Mouse (Mus musculus) forebrain, postnatal 0 days (tissue): ENCODE results near the gene Snx29. TPM values are rescaled to one million over a fixed set of nuclear protein-coding genes. Genes with fewer than 3 reads are reported as not detected.

Experiments
- ATAC-seq: fragments of 200-750 bp; cut with Nextera tagmentation; 2 replicates; pipeline ENCODE4 v1.8.0; 2017; ENCODE audit warnings: mild to moderate bottlenecking, moderate library complexity
- DNase-seq: peaks from one replicate; pipeline ENCODE4 v3.0.0-alpha.2; 2015
- H3K27ac ChIP-seq: fragments of 300-500 bp; sonication (generic); 2 replicates; pipeline ENCODE4 v1.5.1; 2014; ENCODE audit warnings: low read depth, mild to moderate bottlenecking, antibody characterized with exemption, low read length, moderate library complexity, mixed read lengths
- H3K27me3 ChIP-seq: fragments of 300-500 bp; sonication (generic); 2 replicates; pipeline ENCODE4 v1.6.1; 2014; ENCODE audit warnings: mild to moderate bottlenecking, low read length, mixed read lengths; ENCODE audit not compliant: insufficient read depth
- H3K36me3 ChIP-seq: fragments of 300-500 bp; sonication (generic); 2 replicates; pipeline ENCODE4 v1.6.1; 2014; ENCODE audit warnings: mild to moderate bottlenecking, moderate library complexity; ENCODE audit not compliant: insufficient read depth
- H3K4me1 ChIP-seq: fragments of 300-500 bp; sonication (generic); 2 replicates; pipeline ENCODE4 v1.6.1; 2014; ENCODE audit warnings: antibody characterized with exemption; ENCODE audit not compliant: insufficient read depth
- H3K4me2 ChIP-seq: fragments of 300-500 bp; sonication (generic); 2 replicates; pipeline ENCODE4 v1.6.1; 2014; ENCODE audit warnings: low read depth, mild to moderate bottlenecking, moderate library complexity
- H3K4me3 ChIP-seq: fragments of 300-500 bp; sonication (generic); 2 replicates; pipeline ENCODE4 v1.5.1; 2014; ENCODE audit warnings: low read depth, low read length, mixed read lengths
- H3K9ac ChIP-seq: fragments of 300-500 bp; sonication (generic); 2 replicates; pipeline ENCODE4 v1.6.1; 2014; ENCODE audit warnings: mild to moderate bottlenecking
- H3K9me3 ChIP-seq: fragments of 300-500 bp; sonication (generic); 2 replicates; pipeline ENCODE4 v1.6.1; 2016; ENCODE audit warnings: low read length
- CTCF ChIP-seq: sonication (generic); IDR thresholded peaks from 2 replicates; pipeline ENCODE4 v1.5.1; 2016; ENCODE audit warnings: antibody characterized with exemption, control low read depth, low read depth
- WGBS: fragments of 180-500 bp; shearing (Covaris S2); extraction: QIAGEN DNeasy Blood & Tissue Kit; methylation state at CpG from one replicate; pipeline ENCODE4 v1.1.7; 2014; 5-methylcytosine and 5-hydroxymethylcytosine counted together
- polyA plus RNA-seq: library from polyadenylated mRNA; unstranded; fragments of >200 nt; fragmentation: Nextera tagmentation; extraction: Ambion mirVana; gene quantifications from 2 replicates; pipeline ENCODE4 v1.2.1, GENCODE M21; 2015
- total RNA-seq: library from RNA; depleted of rRNA; stranded (reverse); fragments of >200 nt; gene quantifications from 2 replicates; pipeline ENCODE4 v1.2.3, GENCODE M21; 2014

Snx29 gene
- total and polyA plus RNA-seq, 2 experiments from 2014 or later, result 5.8 to 20.6 TPM

DNA sequence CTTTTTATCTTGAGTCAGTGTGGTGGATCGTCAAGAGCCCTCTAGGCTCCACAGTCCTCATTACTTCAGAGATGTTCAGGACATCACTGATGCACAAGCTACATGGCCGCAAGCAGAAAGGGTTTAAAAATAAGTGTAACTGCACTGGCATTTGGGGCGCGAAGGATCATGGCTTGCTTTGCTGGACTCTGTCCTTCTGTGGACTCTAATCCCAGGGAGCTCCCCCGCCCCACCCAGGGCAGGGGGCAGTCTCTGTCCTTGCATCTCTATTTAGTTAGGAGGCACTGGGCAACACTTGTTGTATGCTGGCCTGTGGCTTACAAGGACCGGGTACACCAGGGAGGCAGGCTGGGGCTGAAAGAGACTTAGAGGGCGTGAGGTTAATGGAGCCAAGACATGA lies 419.6 kb downstream of the Snx29 start:
- 85% methylated on average over 7 of the region's 7 CpGs for WGBS
- no peaks in the 10 kb centered on the region for H3K9me3 ChIP-seq
- no peak overlapping the region for H3K4me3 ChIP-seq
- H3K4me2 ChIP-seq, result no peak overlapping the region
- no peak overlapping the region for H3K9ac ChIP-seq
- TF ChIP-seq CTCF, result no peak
- ATAC-seq (no peak), DNase-seq (no peak)
- no peaks in the 10 kb centered on the region for H3K4me1 ChIP-seq
- H3K36me3 ChIP-seq, result no peaks in the 10 kb centered on the region
- no peak overlapping the region for H3K27ac ChIP-seq
- H3K27me3 ChIP-seq, result no peaks in the 10 kb centered on the region

DNA sequence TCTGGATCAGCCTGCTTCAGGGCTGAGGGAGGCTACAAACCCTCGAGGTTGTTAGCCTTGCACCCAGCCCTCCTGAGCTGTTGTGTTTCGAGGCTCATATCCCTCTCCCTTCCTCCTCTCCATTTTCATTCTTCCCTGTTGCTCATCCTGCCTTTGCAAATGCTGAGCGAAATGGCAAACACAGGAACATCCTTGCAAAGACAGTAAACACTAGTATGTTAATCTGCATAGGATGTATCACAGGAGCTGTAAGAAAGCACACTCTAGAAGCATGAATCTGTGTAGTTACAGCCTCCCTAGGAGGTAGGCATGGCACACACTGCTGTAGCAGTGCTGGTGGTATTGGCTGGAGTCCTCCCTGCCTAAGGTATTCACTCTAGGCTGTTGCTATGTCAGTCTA lies 420.3 kb downstream of the Snx29 start:
- no peaks in the 10 kb centered on the region for H3K27me3 ChIP-seq
- TF ChIP-seq CTCF, result no peak
- H3K36me3 ChIP-seq, result no peaks in the 10 kb centered on the region
- no peak for DNase-seq
- WGBS, result 76% methylated on average over 3 of the region's 3 CpGs
- H3K27ac ChIP-seq, result no peak overlapping the region
- H3K9me3 ChIP-seq, result no peaks in the 10 kb centered on the region
- ATAC-seq, result no peak
- no peak overlapping the region for H3K4me3 ChIP-seq
- no peak overlapping the region for H3K9ac ChIP-seq
- H3K4me1 ChIP-seq, result no peaks in the 10 kb centered on the region
- H3K4me2 ChIP-seq, result no peak overlapping the region

DNA sequence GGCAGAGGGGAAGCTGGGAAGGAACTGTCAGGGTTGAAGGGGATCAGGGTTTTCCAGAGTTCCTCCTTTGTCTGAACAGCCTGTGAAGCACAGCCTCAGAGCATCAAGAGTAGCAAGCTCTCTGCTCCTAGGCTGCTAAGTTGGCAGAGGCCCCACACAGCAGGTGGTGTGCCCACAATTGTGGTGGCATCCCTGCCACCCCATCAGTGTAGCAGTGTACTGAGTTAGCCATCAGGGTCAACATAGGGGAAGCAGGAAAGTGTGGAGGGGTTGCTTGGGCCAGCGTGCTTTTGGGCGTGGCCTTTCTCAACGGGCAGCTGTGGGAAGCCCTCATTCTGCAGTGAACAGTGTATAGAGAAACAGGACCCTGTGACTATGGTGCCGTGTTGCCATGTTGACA lies 421.0 kb downstream of the Snx29 start:
- Histone ChIP-seq H3K27me3 (no peaks in the 10 kb centered on the region), H3K4me2 (no peak overlapping the region), H3K4me1 (no peaks in the 10 kb centered on the region), H3K27ac (no peak overlapping the region), H3K9ac (no peak overlapping the region), H3K9me3 (no peaks in the 10 kb centered on the region), H3K36me3 (no peaks in the 10 kb centered on the region), H3K4me3 (no peak overlapping the region)
- DNase-seq (no peak), ATAC-seq (0 out of 2 replicates have a peak, but pooled peaks have one; percentile 21)
- no peak for TF ChIP-seq CTCF
- 86% methylated on average over 4 of the region's 4 CpGs for WGBS

DNA sequence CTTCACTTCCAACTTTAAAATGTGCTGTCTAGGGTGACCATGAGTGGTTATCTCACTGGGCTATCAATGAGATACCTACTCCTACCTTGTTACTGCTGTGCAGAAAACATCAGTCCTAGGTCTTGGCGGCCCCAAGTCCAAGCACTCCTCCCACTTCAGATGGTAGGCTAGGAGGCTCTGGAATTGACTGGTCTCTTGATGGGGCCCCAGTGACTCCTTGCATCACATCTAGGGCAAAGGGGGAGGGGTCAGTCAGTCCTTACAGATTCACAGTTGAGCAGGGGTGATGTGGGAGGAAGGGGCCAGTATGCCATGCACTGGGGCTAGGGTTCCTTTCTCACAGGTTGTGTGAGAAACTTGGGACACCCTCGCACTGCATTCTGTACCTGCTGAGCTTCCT lies 423.3 kb downstream of the Snx29 start:
- H3K4me2 ChIP-seq, result no peak overlapping the region
- no peak overlapping the region for H3K9ac ChIP-seq
- H3K9me3 ChIP-seq, result no peaks in the 10 kb centered on the region
- H3K36me3 ChIP-seq, result no peaks in the 10 kb centered on the region
- DNase-seq (no peak), ATAC-seq (no peak)
- no peak overlapping the region for H3K27ac ChIP-seq
- no peak for TF ChIP-seq CTCF
- H3K27me3 ChIP-seq, result no peaks in the 10 kb centered on the region
- 92% methylated on average over 2 of the region's 2 CpGs for WGBS
- no peaks in the 10 kb centered on the region for H3K4me1 ChIP-seq
- no peak overlapping the region for H3K4me3 ChIP-seq

DNA sequence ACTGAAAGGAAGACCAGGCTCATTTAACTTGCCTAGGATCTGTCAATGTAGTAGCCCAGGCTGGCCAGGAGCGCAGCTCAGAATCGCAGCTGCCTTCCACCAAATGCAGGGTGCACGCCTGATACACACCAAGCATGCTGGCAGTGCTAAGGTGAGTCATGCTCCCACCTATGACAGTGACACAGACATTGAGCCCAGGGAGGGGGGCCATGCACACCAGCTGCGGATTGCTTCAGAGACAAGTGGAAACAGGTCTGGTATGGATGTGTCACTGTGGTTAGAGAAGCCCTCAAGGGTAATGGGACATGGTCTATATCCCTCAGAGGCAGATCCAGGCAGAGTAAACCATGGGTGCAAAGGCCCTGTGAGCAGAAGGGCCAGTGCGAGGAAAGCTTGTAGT lies 425.2 kb downstream of the Snx29 start:
- Histone ChIP-seq H3K27ac (no peak overlapping the region), H3K4me2 (no peak overlapping the region), H3K36me3 (no peaks in the 10 kb centered on the region), H3K27me3 (no peaks in the 10 kb centered on the region), H3K4me1 (no peaks in the 10 kb centered on the region), H3K9ac (no peak overlapping the region), H3K4me3 (no peak overlapping the region), H3K9me3 (no peaks in the 10 kb centered on the region)
- 91% methylated on average over 5 of the region's 5 CpGs for WGBS
- no peak for DNase-seq
- TF ChIP-seq CTCF, result no peak
- peak; percentile 46; the same call in 1 of the 2 replicates for ATAC-seq

DNA sequence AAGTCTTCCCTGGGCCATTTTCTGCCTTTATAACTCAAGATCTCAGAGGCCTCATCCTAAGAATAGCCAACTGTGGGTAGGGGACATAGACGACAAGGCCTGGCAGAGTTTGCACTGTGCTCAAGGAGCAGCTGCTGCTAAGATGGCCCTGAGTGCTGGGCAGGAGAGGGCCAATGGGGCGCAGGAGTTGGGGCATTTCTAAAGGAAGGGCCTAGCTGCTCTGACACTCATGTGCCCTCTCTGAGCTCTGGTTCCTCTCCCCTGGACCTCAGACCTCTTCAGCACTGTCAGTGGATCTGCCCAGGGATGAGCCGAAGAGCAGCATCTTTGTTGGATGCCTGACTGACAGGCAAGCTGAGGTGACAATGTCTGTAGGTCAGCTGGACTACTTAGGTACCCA lies 426.4 kb downstream of the Snx29 start:
- 85% methylated on average over 3 of the region's 3 CpGs for WGBS
- no peak overlapping the region for H3K9ac ChIP-seq
- no peak for ATAC-seq

DNA sequence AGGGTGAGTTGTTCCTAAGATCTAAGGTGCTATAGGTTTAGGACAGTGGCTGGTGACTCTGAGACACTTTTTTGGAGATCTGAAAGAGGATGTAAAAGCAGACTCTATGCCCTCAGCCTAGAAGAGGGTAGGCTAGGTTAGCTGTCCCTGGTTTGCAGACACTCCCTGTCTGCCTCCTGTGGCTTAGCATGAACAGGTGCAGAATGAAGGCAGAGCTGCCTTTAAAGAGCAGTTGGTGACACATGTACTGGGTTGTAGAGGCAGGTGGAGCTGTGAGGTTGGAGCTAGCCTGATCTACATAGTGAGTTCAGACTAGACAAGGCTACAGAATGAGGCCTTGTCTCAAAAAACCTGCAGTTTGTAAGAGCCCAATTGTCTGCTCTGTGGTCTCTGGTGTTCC lies 427.9 kb downstream of the Snx29 start:
- H3K4me3 ChIP-seq, result no peak overlapping the region
- DNase-seq (no peak), ATAC-seq (no peak)
- H3K4me1 ChIP-seq, result no peaks in the 10 kb centered on the region
- no peak overlapping the region for H3K9ac ChIP-seq
- no peaks in the 10 kb centered on the region for H3K36me3 ChIP-seq
- H3K9me3 ChIP-seq, result no peaks in the 10 kb centered on the region
- no peak overlapping the region for H3K27ac ChIP-seq
- H3K27me3 ChIP-seq, result no peaks in the 10 kb centered on the region
- TF ChIP-seq CTCF, result no peak
- H3K4me2 ChIP-seq, result no peak overlapping the region

More for the DNA sequence above, 426.4 kb downstream of the Snx29 start:
- Histone ChIP-seq H3K36me3 (no peaks in the 10 kb centered on the region), H3K27ac (no peak overlapping the region), H3K27me3 (no peaks in the 10 kb centered on the region), H3K9me3 (no peaks in the 10 kb centered on the region), H3K4me2 (no peak overlapping the region), H3K4me3 (no peak overlapping the region), H3K4me1 (no peaks in the 10 kb centered on the region)
- no peak for TF ChIP-seq CTCF
- no peak for DNase-seq

DNA sequence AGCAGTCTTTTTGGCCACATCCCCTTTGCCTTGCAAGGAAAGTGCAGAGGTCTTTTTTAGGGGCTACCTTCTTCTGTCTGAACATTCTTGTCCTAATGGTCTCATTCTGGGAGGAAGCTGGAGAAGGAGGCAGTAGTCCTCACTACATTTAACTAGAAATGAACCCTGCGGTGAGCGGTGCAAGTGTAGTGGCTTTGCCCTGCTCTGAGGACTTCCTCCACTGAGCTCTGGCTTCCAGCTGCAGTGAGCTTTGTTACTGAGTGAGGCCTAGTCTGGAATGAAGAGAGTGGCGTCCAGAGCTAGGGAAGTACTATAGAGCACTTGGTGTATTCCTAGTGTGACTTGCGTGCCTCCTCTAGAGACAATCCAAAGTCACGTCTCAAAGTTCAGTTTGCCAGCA lies 429.8 kb downstream of the Snx29 start:
- DNase-seq (no peak), ATAC-seq (no peak)
- no peak for TF ChIP-seq CTCF
- WGBS, result 92% methylated on average over 5 of the region's 5 CpGs
- Histone ChIP-seq H3K36me3 (no peaks in the 10 kb centered on the region), H3K9ac (no peak overlapping the region), H3K4me1 (no peaks in the 10 kb centered on the region), H3K4me2 (no peak overlapping the region), H3K27ac (no peak overlapping the region), H3K4me3 (no peak overlapping the region), H3K9me3 (no peaks in the 10 kb centered on the region), H3K27me3 (no peaks in the 10 kb centered on the region)
